Mouse (Mus musculus): ENCODE measurements around the gene Tshz2.

DNA sequence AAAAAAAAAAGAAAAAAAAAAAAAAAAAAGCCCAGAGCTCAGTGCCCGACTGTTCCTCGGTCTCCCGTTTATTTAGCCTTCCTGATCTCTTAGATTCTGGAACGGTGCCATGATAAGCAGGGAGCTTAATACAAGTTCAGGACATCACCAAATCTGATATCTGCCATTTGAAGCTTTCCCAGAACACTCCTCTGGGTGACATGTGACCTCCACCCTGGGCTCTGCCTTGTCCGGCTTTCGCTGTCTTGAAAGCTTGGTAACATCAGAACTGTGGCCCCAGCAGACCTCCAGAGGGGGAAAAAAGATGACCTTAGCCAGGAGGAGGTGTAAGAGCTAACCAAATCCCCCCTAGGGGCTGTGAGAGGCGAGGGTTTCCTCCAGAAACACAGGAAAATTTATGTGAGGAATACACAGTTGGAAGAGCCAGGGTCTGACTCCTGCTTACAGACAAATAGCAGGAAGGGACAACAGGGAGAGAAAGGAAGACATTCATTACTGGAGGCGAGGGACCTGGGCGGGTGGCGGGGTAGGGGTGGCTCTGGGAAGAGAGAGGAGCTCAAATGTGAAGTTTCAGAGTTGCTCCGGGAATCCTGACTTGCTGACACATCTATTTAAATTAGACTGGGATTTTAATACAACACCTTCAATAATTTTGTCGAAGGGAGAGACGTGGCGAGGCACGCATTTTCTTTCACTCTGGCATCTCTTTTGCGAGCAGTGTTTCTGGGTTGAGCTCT lies 363.9 kb downstream of the Tshz2 start:
- TF ChIP-seq CTCF (IDR thresholded peaks at IDR 0.05; ENCODE audit: borderline replicate concordance, insufficient read depth, low read depth, low read length): no peak
- TF ChIP-seq POLR2A (IDR thresholded peaks at IDR 0.05; ENCODE audit: borderline replicate concordance, insufficient read depth, low read length): no peak
